Mouse (Mus musculus): ENCODE measurements around the gene Zcchc24.
A peak's percentile ranks its signal among the peaks of the same experiment; 100 is the strongest.

GRCm38 (mm10) chr14:25713443-25713842 lies 55.4 kb downstream of the Zcchc24 start:
- peak; percentile 61 for TF ChIP-seq CTCF (IDR thresholded peaks at IDR 0.05)
- TF ChIP-seq EP300 (IDR thresholded peaks at IDR 0.05): no peak

Measured in lung, postnatal 0 days (tissue).